Mouse (Mus musculus) kidney, postnatal 14 days (tissue): ENCODE data around the gene Gm21887.
A peak's percentile ranks its signal among the peaks of the same experiment; 100 is the strongest.
"Not testable (repeated sequence)": the region's sequence is repeated elsewhere in the genome, so short reads cannot be mapped to it uniquely, and the experiment has no call there.

Experiments
- DNase-seq: peaks from one replicate; pipeline ENCODE4 v3.0.0; 2022; ENCODE audit warnings: mixed read lengths

Gm21887 gene

GRCm38 (mm10) chrX:170009016-170009750 lies at the start of gene Gm21887:
Gene Gm21887, plus strand, starts transcription at chrX:170009659.
- DNase-seq: peak; percentile 100

GRCm38 (mm10) chrX:169969337-169969736 lies 40.1 kb upstream of the Gm21887 start:
- DNase-seq: peak; percentile 9

GRCm38 (mm10) chrX:169969765-169970164 lies 39.7 kb upstream of the Gm21887 start:
- not testable (repeated sequence) for DNase-seq

- DNase-seq: not testable (repeated sequence)
Observed at GRCm38 (mm10) chrX:169970546-169970945, 38.9 kb upstream of the Gm21887 start.

- not testable (repeated sequence) for DNase-seq
Observed at GRCm38 (mm10) chrX:169971562-169971961, 37.9 kb upstream of the Gm21887 start.

- DNase-seq: peak; percentile 3
Observed at GRCm38 (mm10) chrX:169972131-169972530, 37.3 kb upstream of the Gm21887 start.

- peak; percentile 24 for DNase-seq
Observed at GRCm38 (mm10) chrX:169972791-169973494, 36.5 kb upstream of the Gm21887 start.

- peak; percentile 4 for DNase-seq
Observed at GRCm38 (mm10) chrX:169973806-169974205, 35.7 kb upstream of the Gm21887 start.

- DNase-seq: peak; percentile 17
Observed at GRCm38 (mm10) chrX:169974456-169974855, 35.0 kb upstream of the Gm21887 start.

GRCm38 (mm10) chrX:169974974-169975373 lies 34.5 kb upstream of the Gm21887 start:
- peak; percentile 11 for DNase-seq

- DNase-seq: peak; percentile 54
Observed at GRCm38 (mm10) chrX:169975681-169976131, 33.8 kb upstream of the Gm21887 start.

GRCm38 (mm10) chrX:169976340-169976739 lies 33.1 kb upstream of the Gm21887 start:
- DNase-seq: not testable (repeated sequence)

GRCm38 (mm10) chrX:169977856-169978435 lies 31.5 kb upstream of the Gm21887 start:
- DNase-seq: peak; percentile 6

- DNase-seq: peak; percentile 78
Observed at GRCm38 (mm10) chrX:169978436-169979381, 30.8 kb upstream of the Gm21887 start.

- peak; percentile 20 for DNase-seq
Observed at GRCm38 (mm10) chrX:169979461-169980202, 29.8 kb upstream of the Gm21887 start.

GRCm38 (mm10) chrX:169980203-169980556 lies 29.3 kb upstream of the Gm21887 start:
- peak; percentile 7 for DNase-seq

GRCm38 (mm10) chrX:169980809-169981289 lies 28.6 kb upstream of the Gm21887 start:
- peak; percentile 23 for DNase-seq

GRCm38 (mm10) chrX:169981761-169982181 lies 27.7 kb upstream of the Gm21887 start:
- peak; percentile 30 for DNase-seq

GRCm38 (mm10) chrX:169982606-169983400 lies 26.7 kb upstream of the Gm21887 start:
- peak; percentile 4 for DNase-seq

- peak; percentile 9 for DNase-seq
Observed at GRCm38 (mm10) chrX:169983401-169984165, 25.9 kb upstream of the Gm21887 start.
